In genomic region chr16:35201281-35201680, GRCm38 (mm10) we compare ENCODE assay signal across 20 mouse cellular contexts. TPM values are rescaled to one million over a fixed set of nuclear protein-coding genes. Genes with fewer than 3 reads are reported as not detected.
A peak's percentile ranks its signal among the peaks of the same experiment; 100 is the strongest.
DNase-seq lines count a peak whose midpoint lies in the region; ATAC-seq and TF ChIP-seq lines count a peak whose summit lies in the region.
"Had no signal": no experiment of that assay in that cellular context is flagged by ENCODE, and none has a peak within 500 bp of the region (broad histone marks: within the 10 kb centered on the region; RNA-seq: fewer than 3 reads in every experiment).

No protein-coding gene starts in this region.

- peak; percentile 59; the same call in 1 of the 2 replicates for TF ChIP-seq EP300 in heart, postnatal 0 days (IDR thresholded peaks at IDR 0.05; ENCODE audit: low read depth)

- no peak overlapping the region for H3K4me2 ChIP-seq in lung, embryonic 16.5 days (ENCODE audit: low read depth, low read length)
- no peak overlapping the region for H3K4me2 ChIP-seq in heart, postnatal 0 days (ENCODE audit: low read depth, low read length)
- H3K4me2 ChIP-seq: embryonic facial prominence, embryonic 12.5 days; hindbrain, embryonic 15.5 days; liver, embryonic 15.5 days; midbrain, embryonic 12.5 days had no signal

- no peaks in the 10 kb centered on the region for H3K36me3 ChIP-seq in heart, embryonic 10.5 days
- H3K36me3 ChIP-seq in lung, embryonic 16.5 days (ENCODE audit: control insufficient read depth, insufficient read depth, low read length) = no peaks in the 10 kb centered on the region
- no peaks in the 10 kb centered on the region for H3K36me3 ChIP-seq in heart, postnatal 0 days (replicated peaks; ENCODE audit: control insufficient read depth, insufficient read depth, low read length)
- H3K36me3 ChIP-seq: embryonic facial prominence, embryonic 12.5 days; hindbrain, embryonic 15.5 days; limb, embryonic 10.5 days; liver, embryonic 15.5 days; midbrain, embryonic 12.5 days had no signal

- no peak for DNase-seq in heart, embryonic 10.5 days (ENCODE audit: low spot score)
- no peak for DNase-seq in heart, adult 11 months
- DNase-seq in lung, postnatal 10 days = no peak
- peak; percentile 76 for DNase-seq in heart, postnatal 0 days (ENCODE audit: low spot score)
- DNase-seq in adrenal gland, postnatal 25 days = no peak
- no peak for DNase-seq in thymus, postnatal 10 days (ENCODE audit: low spot score in 2 of 2)
- DNase-seq: cerebellum, adult 11 months; gastrocnemius, postnatal 36 days; kidney, postnatal 25 days; liver; thymus, postnatal 25 days had no signal

- H3K27me3 ChIP-seq in heart, embryonic 10.5 days (ENCODE audit: insufficient read depth, poor library complexity, severe bottlenecking) = no peaks in the 10 kb centered on the region
- H3K27me3 ChIP-seq in lung, embryonic 16.5 days (ENCODE audit: control insufficient read depth, insufficient read depth, low read depth, low read length) = no peaks in the 10 kb centered on the region
- H3K27me3 ChIP-seq in heart, postnatal 0 days (ENCODE audit: control insufficient read depth, insufficient read depth, low read length) = no peaks in the 10 kb centered on the region
- H3K27me3 ChIP-seq: embryonic facial prominence, embryonic 12.5 days; hindbrain, embryonic 15.5 days; liver, embryonic 15.5 days; midbrain, embryonic 12.5 days had no signal

- H3K4me1 ChIP-seq in heart, embryonic 10.5 days = peaks cover 56% of the 10 kb centered on the region
- H3K4me1 ChIP-seq in lung, embryonic 16.5 days (replicated peaks; ENCODE audit: control insufficient read depth, insufficient read depth, low read length) = peaks cover 24% of the 10 kb centered on the region
- peaks cover 47% of the 10 kb centered on the region for H3K4me1 ChIP-seq in heart, postnatal 0 days (ENCODE audit: control insufficient read depth, insufficient read depth)
- H3K4me1 ChIP-seq: liver, embryonic 15.5 days had no signal

- TF ChIP-seq CTCF in heart, postnatal 0 days (IDR thresholded peaks at IDR 0.05; ENCODE audit: low read depth) = no peak

- no peak overlapping the region for H3K9ac ChIP-seq in lung, embryonic 16.5 days (ENCODE audit: low read length)
- no peak overlapping the region for H3K9ac ChIP-seq in heart, postnatal 0 days (replicated peaks; ENCODE audit: low read depth, low read length)
- H3K9ac ChIP-seq: embryonic facial prominence, embryonic 12.5 days; hindbrain, embryonic 15.5 days; liver, embryonic 15.5 days; midbrain, embryonic 12.5 days had no signal

- no peaks in the 10 kb centered on the region for H3K9me3 ChIP-seq in heart, embryonic 10.5 days
- no peaks in the 10 kb centered on the region for H3K9me3 ChIP-seq in lung, embryonic 16.5 days (ENCODE audit: control insufficient read depth, low read length)
- H3K9me3 ChIP-seq in heart, postnatal 0 days (replicated peaks; ENCODE audit: control insufficient read depth, low read length) = no peaks in the 10 kb centered on the region
- H3K9me3 ChIP-seq: embryonic facial prominence, embryonic 12.5 days; hindbrain, embryonic 15.5 days; limb, embryonic 10.5 days; liver, embryonic 15.5 days; midbrain, embryonic 12.5 days had no signal

- H3K4me3 ChIP-seq in heart, embryonic 10.5 days = no peak overlapping the region
- no peak overlapping the region for H3K4me3 ChIP-seq in lung, embryonic 16.5 days (ENCODE audit: low read length)
- no peak overlapping the region for H3K4me3 ChIP-seq in heart, postnatal 0 days (ENCODE audit: low read depth, low read length)
- H3K4me3 ChIP-seq: embryonic facial prominence, embryonic 12.5 days; hindbrain, embryonic 15.5 days; layer of hippocampus, adult 2 months; limb, embryonic 10.5 days; liver, embryonic 15.5 days; midbrain, embryonic 12.5 days had no signal

- peak overlapping the region; percentile 64; the same call in 1 of the 2 replicates for H3K27ac ChIP-seq in heart, embryonic 10.5 days
- peak overlapping the region; percentile 45; the same call in 1 of the 2 replicates for H3K27ac ChIP-seq in lung, embryonic 16.5 days (ENCODE audit: low read length)
- H3K27ac ChIP-seq in heart, postnatal 0 days (ENCODE audit: low read depth) = peak overlapping the region; percentile 90
- H3K27ac ChIP-seq: embryonic facial prominence, embryonic 12.5 days; limb, embryonic 10.5 days; liver, embryonic 15.5 days; midbrain, embryonic 12.5 days had no signal

- ATAC-seq in lung, embryonic 16.5 days (ENCODE audit: low read depth) = no peak
- ATAC-seq in heart, postnatal 0 days (ENCODE audit: insufficient read depth, low read depth) = peak; percentile 83
- ATAC-seq: Patski had no signal

- WGBS in heart, embryonic 10.5 days = 39% methylated on average over 5 of the region's 5 CpGs
- WGBS in lung, embryonic 16.5 days = 38% methylated on average over 5 of the region's 5 CpGs
- whole genome bisulfite sequencing in heart, postnatal 0 days = 31% methylated on average over 5 of the region's 5 CpGs

RNA-seq across cellular contexts. Expression of gene Adcy5, which starts 46.6 kb away (rescaled TPM):
- 3.8 and 5.1 TPM in 2 replicates for polyA plus RNA-seq in heart, embryonic 10.5 days (2016; fragmentation: Nextera tagmentation; extraction: Ambion mirVana)
- polyA plus RNA-seq in lung, embryonic 16.5 days (2015; fragmentation: Nextera tagmentation; extraction: Ambion mirVana) = 1.4 and 1.5 TPM in 2 replicates
- total RNA-seq in heart, postnatal 0 days (2014; rRNA removed; ENCODE audit: low replicate concordance) = 81.4 and 84.7 TPM in 2 replicates
- polyA plus RNA-seq in heart, postnatal 0 days (2015; fragmentation: Nextera tagmentation; extraction: Ambion mirVana) = 9.6 and 11.3 TPM in 2 replicates
- 4.6 and 7.2 TPM in 2 replicates for total RNA-seq in adrenal gland, postnatal 25 days (2021)
- total RNA-seq: monocyte, adult 5-6 weeks had no signal
